Mouse (Mus musculus) lung, postnatal 0 days (tissue): ENCODE measurements around the gene Gzmm.
A peak's percentile ranks its signal among the peaks of the same experiment; 100 is the strongest.

Source experiments
- CTCF ChIP-seq: IDR thresholded peaks from 2 replicates; pipeline ENCODE4 v1.5.1; 2016; ENCODE audit warnings: antibody characterized with exemption, mild to moderate bottlenecking
- EP300 ChIP-seq: IDR thresholded peaks from 2 replicates; pipeline ENCODE4 v1.6.1; 2016; ENCODE audit warnings: antibody characterized with exemption, mild to moderate bottlenecking, control low read depth

- TF ChIP-seq CTCF (peak; percentile 55), EP300 (no peak)
Measured at GRCm38 (mm10) chr10:79712029-79712428, 23.2 kb downstream of the Gzmm start.
